10 mouse cellular contexts compared by ENCODE assay signal in genomic region chr11:95298146-95298545, GRCm38 (mm10). TPM values are rescaled to one million over a fixed set of nuclear protein-coding genes. Genes with fewer than 3 reads are reported as not detected.
DNase-seq lines count a peak whose midpoint lies in the region; ATAC-seq lines count a peak whose summit lies in the region.
"Had no signal": no experiment of that assay in that cellular context is flagged by ENCODE, and none has a peak within 500 bp of the region (broad histone marks: within the 10 kb centered on the region; RNA-seq: fewer than 3 reads in every experiment).

No protein-coding gene starts in this region.

- H3K4me2 ChIP-seq in kidney, embryonic 15.5 days, result no peak overlapping the region
- H3K4me2 ChIP-seq: neural tube, embryonic 12.5 days had no signal

- no peaks in the 10 kb centered on the region for H3K4me1 ChIP-seq in kidney, embryonic 15.5 days
- H3K4me1 ChIP-seq: neural tube, embryonic 12.5 days had no signal

- 22% methylated on average over 2 of the region's 2 CpGs for WGBS in kidney, embryonic 15.5 days

- no peak for ATAC-seq in kidney, embryonic 15.5 days (replicated peaks; ENCODE audit: low FRiP score)
- peak; percentile 84 for ATAC-seq in erythroid progenitor cell, adult 5-6 weeks (replicated peaks; ENCODE audit: low FRiP score, poor library complexity, severe bottlenecking)

- no peak overlapping the region for H3K27ac ChIP-seq in kidney, embryonic 15.5 days
- H3K27ac ChIP-seq: neural tube, embryonic 12.5 days had no signal

- DNase-seq in kidney, postnatal 4 days, result peak; percentile 26 to 29
- DNase-seq in Muller cell, postnatal 12 days (ENCODE audit: inconsistent ontology term), result peak; percentile 50
- peak; percentile 74 for DNase-seq in naive thymus-derived CD4-positive, alpha-beta T cell, adult 2 months (ENCODE audit: low read depth)
- no peak for DNase-seq in neural tube, embryonic 10.5 days (ENCODE audit: extremely low spot score, low spot score)
- DNase-seq in adrenal gland, postnatal 4 days (ENCODE audit: low spot score in 2 of 2), result no peak
- DNase-seq in cerebellum, adult 11 months, result no peak

- H3K9ac ChIP-seq in kidney, embryonic 15.5 days, result no peak overlapping the region
- H3K9ac ChIP-seq: neural tube, embryonic 12.5 days had no signal

- H3K4me3 ChIP-seq in kidney, embryonic 15.5 days (replicated peaks), result no peak overlapping the region
- H3K4me3 ChIP-seq: erythroblast, embryonic 14.5 days; neural tube, embryonic 12.5 days had no signal

- no peaks in the 10 kb centered on the region for H3K27me3 ChIP-seq in kidney, embryonic 15.5 days
- H3K27me3 ChIP-seq: neural tube, embryonic 12.5 days had no signal

- peaks cover 87% of the 10 kb centered on the region for H3K36me3 ChIP-seq in kidney, embryonic 15.5 days

- H3K9me3 ChIP-seq in kidney, embryonic 15.5 days (replicated peaks), result no peaks in the 10 kb centered on the region
- H3K9me3 ChIP-seq: neural tube, embryonic 12.5 days had no signal

RNA-seq across cellular contexts. Expression of gene Kat7, which starts 11.9 kb away (rescaled TPM):
- polyA plus RNA-seq in kidney, embryonic 15.5 days (2015; fragmentation: Nextera tagmentation; extraction: Ambion mirVana), result 78.7 and 83.4 TPM in 2 replicates
- total RNA-seq in erythroid progenitor cell, adult 5-6 weeks (2015; ENCODE audit: low replicate concordance), result 94.3 and 127 TPM in 2 replicates
- total RNA-seq in erythroid progenitor cell, adult 5-6 weeks (2017; ENCODE audit: low replicate concordance), result 72.6 and 81.2 TPM in 2 replicates
- total RNA-seq in adrenal gland, postnatal 4 days (2021), result 10 to 100 TPM; 77.8 to 80.3 TPM

RNA-seq across cellular contexts. Expression of gene Tac4, which starts 36.8 kb away (rescaled TPM):
- polyA plus RNA-seq in kidney, embryonic 15.5 days (2015; fragmentation: Nextera tagmentation; extraction: Ambion mirVana), result 0.17 TPM in 1 of 2 replicates, not detected in the other
- not detected in 2 replicates for total RNA-seq in erythroid progenitor cell, adult 5-6 weeks (2015; ENCODE audit: low replicate concordance)
- total RNA-seq in erythroid progenitor cell, adult 5-6 weeks (2017; ENCODE audit: low replicate concordance), result not detected in 2 replicates
- under 1 TPM in 1 of 2 experiments, not detected in 1; 0.22 TPM for total RNA-seq in adrenal gland, postnatal 4 days (2021)
- polyA plus RNA-seq: erythroblast, embryonic 14.5 days; neural tube, embryonic 12.5 days had no signal

RNA-seq across cellular contexts. Expression of gene Fam117a, which starts 38.7 kb away (rescaled TPM):
- 10.5 TPM in 2 replicates for polyA plus RNA-seq in kidney, embryonic 15.5 days (2015; fragmentation: Nextera tagmentation; extraction: Ambion mirVana)
- total RNA-seq in erythroid progenitor cell, adult 5-6 weeks (2015; ENCODE audit: low replicate concordance), result 340 and 347 TPM in 2 replicates
- 282 and 287 TPM in 2 replicates for total RNA-seq in erythroid progenitor cell, adult 5-6 weeks (2017; ENCODE audit: low replicate concordance)
- 10 to 100 TPM; 21.9 to 27.8 TPM for total RNA-seq in adrenal gland, postnatal 4 days (2021)

Comparison
In these comparisons a context has a peak if more than half of its experiments do, and no peak if none do; other contexts are left out.
1. DNase-seq: peak in kidney, postnatal 4 days (2 of 2), Muller cell, postnatal 12 days (single experiment) and naive thymus-derived CD4-positive, alpha-beta T cell, adult 2 months (single experiment); none in neural tube, embryonic 10.5 days (single experiment), adrenal gland, postnatal 4 days (0 of 2) and cerebellum, adult 11 months (single experiment).
2. RNA of gene Fam117a, which starts 38.7 kb away (total RNA-seq): 282 to 347 TPM in erythroid progenitor cell, adult 5-6 weeks; 21.9 to 27.8 TPM in adrenal gland, postnatal 4 days; every median in the first group is over 4 times any median in the second.